Mouse (Mus musculus) adrenal gland, adult (tissue): Measurements from ENCODE around the gene Ccn5.

Source experiments
- DNase-seq, 2 experiments: peaks; one replicate each; pipeline ENCODE4 v3.0.0; 2022 to 2023; ENCODE audit warnings: low spot score in 1 of 2; ENCODE audit not compliant: inconsistent age in 2 of 2

Gene Ccn5

GRCm38 (mm10) chr2:163839519-163839918 is 18.9 kb downstream of the Ccn5 start:
- DNase-seq: peak; percentile 47 to 90

GRCm38 (mm10) chr2:163842043-163842442 is 21.4 kb downstream of the Ccn5 start:
- DNase-seq: no peak

GRCm38 (mm10) chr2:163853461-163853901 is 32.8 kb downstream of the Ccn5 start, which contains the start of gene Kcnk15:
Kcnk15 (plus strand) TSS chr2:163853651.
- DNase-seq: peak in 1 of 2 experiments; percentile 56

GRCm38 (mm10) chr2:163857233-163857632 is 36.6 kb downstream of the Ccn5 start:
- no peak for DNase-seq

GRCm38 (mm10) chr2:163858254-163858947 is 37.7 kb downstream of the Ccn5 start:
- DNase-seq: peak; percentile 57 to 87

- DNase-seq: no peak
Measured at GRCm38 (mm10) chr2:163865311-163865710, 44.6 kb downstream of the Ccn5 start.

- DNase-seq: no peak
Measured at GRCm38 (mm10) chr2:163866061-163866460, 45.4 kb downstream of the Ccn5 start.

- no peak for DNase-seq
Measured at GRCm38 (mm10) chr2:163869783-163870182, 49.1 kb downstream of the Ccn5 start.

- DNase-seq: no peak
Measured at GRCm38 (mm10) chr2:163871266-163871665, 50.6 kb downstream of the Ccn5 start.

GRCm38 (mm10) chr2:163871906-163872305 is 51.2 kb downstream of the Ccn5 start:
- no peak for DNase-seq

- no peak for DNase-seq
Measured at GRCm38 (mm10) chr2:163874877-163875276, 54.2 kb downstream of the Ccn5 start.

GRCm38 (mm10) chr2:163875484-163875883 is 54.8 kb downstream of the Ccn5 start:
- no peak for DNase-seq

- no peak for DNase-seq
Measured at GRCm38 (mm10) chr2:163876830-163877498, 56.3 kb downstream of the Ccn5 start.

- DNase-seq: peak; percentile 85 to 91
Measured at GRCm38 (mm10) chr2:163880891-163881290, 60.2 kb downstream of the Ccn5 start.
